Mouse (Mus musculus): ENCODE data around the gene Arl8a. TPM values are rescaled to one million over a fixed set of nuclear protein-coding genes. Genes with fewer than 3 reads are reported as not detected.

Arl8a gene
- polyA plus RNA-seq, 1 experiment from 2014 or later: 329 TPM

GRCm38 (mm10) chr1:135195907-135196440 lies 49.4 kb downstream of the Arl8a start:
- Histone ChIP-seq H3K27me3 (replicated peaks; ENCODE audit: control insufficient read depth, insufficient read depth, low read length) (no peaks in the 10 kb centered on the region), H3K9me3 (ENCODE audit: control insufficient read depth, low read length) (no peaks in the 10 kb centered on the region), H3K4me2 (ENCODE audit: low read length) (no peak overlapping the region), H3K36me3 (ENCODE audit: control insufficient read depth, insufficient read depth, low read length) (no peaks in the 10 kb centered on the region), H3K4me1 (ENCODE audit: control insufficient read depth, insufficient read depth, low read depth, low read length) (peaks cover 6% of the 10 kb centered on the region; the same call in 1 of the 2 replicates), H3K9ac (ENCODE audit: low read depth, low read length) (no peak overlapping the region), H3K27ac (ENCODE audit: low read depth, low read length) (no peak overlapping the region), H3K4me3 (ENCODE audit: low read length) (no peak overlapping the region)
- WGBS: 88% methylated on average over 6 of the region's 6 CpGs
- ATAC-seq: no peak

- Histone ChIP-seq H3K9ac (ENCODE audit: low read depth, low read length) (no peak overlapping the region), H3K4me1 (ENCODE audit: control insufficient read depth, insufficient read depth, low read depth, low read length) (peaks cover 6% of the 10 kb centered on the region; the same call in 1 of the 2 replicates), H3K9me3 (ENCODE audit: control insufficient read depth, low read length) (no peaks in the 10 kb centered on the region), H3K4me2 (ENCODE audit: low read length) (no peak overlapping the region), H3K27ac (ENCODE audit: low read depth, low read length) (no peak overlapping the region), H3K36me3 (ENCODE audit: control insufficient read depth, insufficient read depth, low read length) (no peaks in the 10 kb centered on the region), H3K4me3 (ENCODE audit: low read length) (no peak overlapping the region), H3K27me3 (replicated peaks; ENCODE audit: control insufficient read depth, insufficient read depth, low read length) (no peaks in the 10 kb centered on the region)
- WGBS: 34% methylated on average over 5 of the region's 5 CpGs
- no peak for ATAC-seq
Observed at GRCm38 (mm10) chr1:135198412-135198811, 51.8 kb downstream of the Arl8a start.

GRCm38 (mm10) chr1:135199014-135199819 lies 52.6 kb downstream of the Arl8a start:
- Histone ChIP-seq H3K36me3 (ENCODE audit: control insufficient read depth, insufficient read depth, low read length) (no peaks in the 10 kb centered on the region), H3K9ac (ENCODE audit: low read depth, low read length) (peak overlapping the region; percentile 41; the same call in 1 of the 2 replicates), H3K9me3 (ENCODE audit: control insufficient read depth, low read length) (no peaks in the 10 kb centered on the region), H3K4me1 (ENCODE audit: control insufficient read depth, insufficient read depth, low read depth, low read length) (peaks cover 6% of the 10 kb centered on the region; the same call in 1 of the 2 replicates), H3K4me2 (ENCODE audit: low read length) (peak overlapping the region; percentile 41), H3K4me3 (ENCODE audit: low read length) (no peak overlapping the region), H3K27ac (ENCODE audit: low read depth, low read length) (no peak overlapping the region), H3K27me3 (replicated peaks; ENCODE audit: control insufficient read depth, insufficient read depth, low read length) (no peaks in the 10 kb centered on the region)
- WGBS: 4% methylated on average over 21 of the region's 21 CpGs
- ATAC-seq: no peak; the same call in 1 of the 2 replicates

GRCm38 (mm10) chr1:135200400-135200799 lies 53.8 kb downstream of the Arl8a start:
- Histone ChIP-seq H3K27me3 (replicated peaks; ENCODE audit: control insufficient read depth, insufficient read depth, low read length) (no peaks in the 10 kb centered on the region), H3K9ac (ENCODE audit: low read depth, low read length) (no peak overlapping the region), H3K4me3 (ENCODE audit: low read length) (no peak overlapping the region), H3K36me3 (ENCODE audit: control insufficient read depth, insufficient read depth, low read length) (no peaks in the 10 kb centered on the region), H3K27ac (ENCODE audit: low read depth, low read length) (no peak overlapping the region), H3K4me2 (ENCODE audit: low read length) (no peak overlapping the region), H3K4me1 (ENCODE audit: control insufficient read depth, insufficient read depth, low read depth, low read length) (peaks cover 6% of the 10 kb centered on the region; the same call in 1 of the 2 replicates), H3K9me3 (ENCODE audit: control insufficient read depth, low read length) (no peaks in the 10 kb centered on the region)
- no peak for ATAC-seq
- 74% methylated on average over 4 of the region's 4 CpGs for WGBS

GRCm38 (mm10) chr1:135204196-135205126 lies 57.8 kb downstream of the Arl8a start:
- H3K4me2 ChIP-seq (ENCODE audit: low read length): no peak overlapping the region
- ATAC-seq: no peak
- no peak overlapping the region for H3K4me3 ChIP-seq (ENCODE audit: low read length)
- no peaks in the 10 kb centered on the region for H3K36me3 ChIP-seq (ENCODE audit: control insufficient read depth, insufficient read depth, low read length)
- WGBS: 45% methylated on average over 12 of the region's 12 CpGs
- H3K27ac ChIP-seq (ENCODE audit: low read depth, low read length): no peak overlapping the region
- no peaks in the 10 kb centered on the region for H3K27me3 ChIP-seq (replicated peaks; ENCODE audit: control insufficient read depth, insufficient read depth, low read length)
- H3K4me1 ChIP-seq (ENCODE audit: control insufficient read depth, insufficient read depth, low read depth, low read length): peaks cover under 1% of the 10 kb centered on the region; the same call in 1 of the 2 replicates
- no peaks in the 10 kb centered on the region for H3K9me3 ChIP-seq (ENCODE audit: control insufficient read depth, low read length)
- no peak overlapping the region for H3K9ac ChIP-seq (ENCODE audit: low read depth, low read length)

- Histone ChIP-seq H3K9ac (ENCODE audit: low read depth, low read length) (no peak overlapping the region), H3K27me3 (replicated peaks; ENCODE audit: control insufficient read depth, insufficient read depth, low read length) (no peaks in the 10 kb centered on the region), H3K4me3 (ENCODE audit: low read length) (no peak overlapping the region), H3K27ac (ENCODE audit: low read depth, low read length) (no peak overlapping the region), H3K9me3 (ENCODE audit: control insufficient read depth, low read length) (no peaks in the 10 kb centered on the region), H3K36me3 (ENCODE audit: control insufficient read depth, insufficient read depth, low read length) (no peaks in the 10 kb centered on the region), H3K4me2 (ENCODE audit: low read length) (no peak overlapping the region), H3K4me1 (ENCODE audit: control insufficient read depth, insufficient read depth, low read depth, low read length) (no peaks in the 10 kb centered on the region)
- 74% methylated on average over 4 of the region's 4 CpGs for WGBS
- no peak for ATAC-seq
Observed at GRCm38 (mm10) chr1:135205257-135205656, 58.6 kb downstream of the Arl8a start.

Other genes with a start within 250 kb of the Arl8a start
- 12.8 and 13.4 TPM in 2 replicates for gene Ppp1r12b, start 190.9 kb upstream of the Arl8a start, polyA plus RNA-seq (2015; fragmentation: Nextera tagmentation; extraction: Ambion mirVana)
- 12.3 and 13.2 TPM in 2 replicates for gene Ube2t, start 184.3 kb upstream of the Arl8a start, polyA plus RNA-seq (2015; fragmentation: Nextera tagmentation; extraction: Ambion mirVana)
- 1.4 and 1.7 TPM in 2 replicates for gene Lgr6, start 41.5 kb upstream of the Arl8a start, polyA plus RNA-seq (2015; fragmentation: Nextera tagmentation; extraction: Ambion mirVana)
- 0.24 and 0.30 TPM in 2 replicates for gene Ptpn7, start 14.1 kb upstream of the Arl8a start, polyA plus RNA-seq (2015; fragmentation: Nextera tagmentation; extraction: Ambion mirVana)
- gene Gpr37l1, start 20.9 kb downstream of the Arl8a start, polyA plus RNA-seq (2015; fragmentation: Nextera tagmentation; extraction: Ambion mirVana): 2.7 and 6.1 TPM in 2 replicates
- gene Elf3, start 111.7 kb downstream of the Arl8a start, polyA plus RNA-seq (2015; fragmentation: Nextera tagmentation; extraction: Ambion mirVana): 0.28 and 0.29 TPM in 2 replicates
- gene Rnpep, start 137.3 kb downstream of the Arl8a start, polyA plus RNA-seq (2015; fragmentation: Nextera tagmentation; extraction: Ambion mirVana): 94.1 and 105 TPM in 2 replicates
- gene Timm17a, start 167.0 kb downstream of the Arl8a start, polyA plus RNA-seq (2015; fragmentation: Nextera tagmentation; extraction: Ambion mirVana): 166 and 193 TPM in 2 replicates
- 0.28 and 0.46 TPM in 2 replicates for gene Lmod1, start 178.0 kb downstream of the Arl8a start, polyA plus RNA-seq (2015; fragmentation: Nextera tagmentation; extraction: Ambion mirVana)
- 130 and 135 TPM in 2 replicates for gene Shisa4, start 228.4 kb downstream of the Arl8a start, polyA plus RNA-seq (2015; fragmentation: Nextera tagmentation; extraction: Ambion mirVana)

Data from hindbrain, embryonic 16.5 days (tissue).